Mouse (Mus musculus): Measurements from ENCODE around the gene Megf9. TPM values are rescaled to one million over a fixed set of nuclear protein-coding genes. Genes with fewer than 3 reads are reported as not detected.

Megf9 gene
- polyA plus RNA-seq, 1 experiment = 1.7 TPM

GRCm38 (mm10) chr4:70521506-70522292 is 13.1 kb downstream of the Megf9 start:
- H3K27me3 ChIP-seq (ENCODE audit: control insufficient read depth, insufficient read depth, insufficient read length) = no peaks in the 10 kb centered on the region
- no peaks in the 10 kb centered on the region for H3K36me3 ChIP-seq (ENCODE audit: control insufficient read depth, insufficient read depth)
- TF ChIP-seq MYOG (IDR thresholded peaks at IDR 0.05; ENCODE audit: control insufficient read depth, extremely low read depth, insufficient read length) = no peak
- no peak for TF ChIP-seq FOSL1 (IDR thresholded peaks at IDR 0.05; ENCODE audit: insufficient read depth, low read length, poor library complexity, severe bottlenecking)
- no peak for TF ChIP-seq MYOD1 (IDR thresholded peaks at IDR 0.05; ENCODE audit: control insufficient read depth, insufficient read length, low read depth)
- TF ChIP-seq USF1 (IDR thresholded peaks at IDR 0.05; ENCODE audit: low read depth) = no peak
- TF ChIP-seq CEBPB (IDR thresholded peaks at IDR 0.05; ENCODE audit: low read depth) = no peak
- no peak for TF ChIP-seq MAX (IDR thresholded peaks at IDR 0.05)
- TF ChIP-seq CTCF (IDR thresholded peaks at IDR 0.05; ENCODE audit: control insufficient read depth, insufficient read depth, insufficient read length) = no peak
- H3K4me3 ChIP-seq (ENCODE audit: insufficient read depth, poor library complexity, severe bottlenecking) = no peak overlapping the region
- no peaks in the 10 kb centered on the region for H3K79me3 ChIP-seq (ENCODE audit: low read depth)
- no peaks in the 10 kb centered on the region for H3K79me2 ChIP-seq (ENCODE audit: control insufficient read depth, insufficient read depth)
- H3ac ChIP-seq (ENCODE audit: control insufficient read depth, insufficient read length, low read depth) = no peak overlapping the region

- H3K36me3 ChIP-seq (ENCODE audit: control insufficient read depth, insufficient read depth) = no peaks in the 10 kb centered on the region
- no peaks in the 10 kb centered on the region for H3K79me3 ChIP-seq (ENCODE audit: low read depth)
- TF ChIP-seq CEBPB (IDR thresholded peaks at IDR 0.05; ENCODE audit: low read depth) (no peak), CTCF (IDR thresholded peaks at IDR 0.05; ENCODE audit: control insufficient read depth, insufficient read depth, insufficient read length) (no peak), MAX (IDR thresholded peaks at IDR 0.05) (no peak), USF1 (IDR thresholded peaks at IDR 0.05; ENCODE audit: low read depth) (no peak), FOSL1 (IDR thresholded peaks at IDR 0.05; ENCODE audit: insufficient read depth, low read length, poor library complexity, severe bottlenecking) (no peak), MYOD1 (IDR thresholded peaks at IDR 0.05; ENCODE audit: control insufficient read depth, insufficient read length, low read depth) (no peak), MYOG (IDR thresholded peaks at IDR 0.05; ENCODE audit: control insufficient read depth, extremely low read depth, insufficient read length) (no peak)
- H3K27me3 ChIP-seq (ENCODE audit: control insufficient read depth, insufficient read depth, insufficient read length) = no peaks in the 10 kb centered on the region
- H3K4me3 ChIP-seq (ENCODE audit: insufficient read depth, poor library complexity, severe bottlenecking) = no peak overlapping the region
- no peaks in the 10 kb centered on the region for H3K79me2 ChIP-seq (ENCODE audit: control insufficient read depth, insufficient read depth)
- H3ac ChIP-seq (ENCODE audit: control insufficient read depth, insufficient read length, low read depth) = no peak overlapping the region
These were observed 17.1 kb downstream of the Megf9 start for GRCm38 (mm10) chr4:70517646-70518045.

GRCm38 (mm10) chr4:70516289-70516688 is 18.5 kb downstream of the Megf9 start:
- Histone ChIP-seq H3K79me2 (ENCODE audit: control insufficient read depth, insufficient read depth) (no peaks in the 10 kb centered on the region), H3K4me3 (ENCODE audit: insufficient read depth, poor library complexity, severe bottlenecking) (no peak overlapping the region), H3ac (ENCODE audit: control insufficient read depth, insufficient read length, low read depth) (no peak overlapping the region), H3K36me3 (ENCODE audit: control insufficient read depth, insufficient read depth) (no peaks in the 10 kb centered on the region), H3K79me3 (ENCODE audit: low read depth) (no peaks in the 10 kb centered on the region), H3K27me3 (ENCODE audit: control insufficient read depth, insufficient read depth, insufficient read length) (no peaks in the 10 kb centered on the region)
- TF ChIP-seq MYOG (IDR thresholded peaks at IDR 0.05; ENCODE audit: control insufficient read depth, extremely low read depth, insufficient read length) = no peak
- no peak for TF ChIP-seq FOSL1 (IDR thresholded peaks at IDR 0.05; ENCODE audit: insufficient read depth, low read length, poor library complexity, severe bottlenecking)
- no peak for TF ChIP-seq MYOD1 (IDR thresholded peaks at IDR 0.05; ENCODE audit: control insufficient read depth, insufficient read length, low read depth)
- no peak for TF ChIP-seq CEBPB (IDR thresholded peaks at IDR 0.05; ENCODE audit: low read depth)
- TF ChIP-seq USF1 (IDR thresholded peaks at IDR 0.05; ENCODE audit: low read depth) = no peak
- no peak for TF ChIP-seq MAX (IDR thresholded peaks at IDR 0.05)
- TF ChIP-seq CTCF (IDR thresholded peaks at IDR 0.05; ENCODE audit: control insufficient read depth, insufficient read depth, insufficient read length) = no peak

- Histone ChIP-seq H3K36me3 (ENCODE audit: control insufficient read depth, insufficient read depth) (no peaks in the 10 kb centered on the region), H3K79me2 (ENCODE audit: control insufficient read depth, insufficient read depth) (no peaks in the 10 kb centered on the region), H3ac (ENCODE audit: control insufficient read depth, insufficient read length, low read depth) (no peak overlapping the region), H3K27me3 (ENCODE audit: control insufficient read depth, insufficient read depth, insufficient read length) (no peaks in the 10 kb centered on the region), H3K4me3 (ENCODE audit: insufficient read depth, poor library complexity, severe bottlenecking) (no peak overlapping the region), H3K79me3 (ENCODE audit: low read depth) (no peaks in the 10 kb centered on the region)
- TF ChIP-seq MYOD1 (IDR thresholded peaks at IDR 0.05; ENCODE audit: control insufficient read depth, insufficient read length, low read depth) = no peak
- TF ChIP-seq CEBPB (IDR thresholded peaks at IDR 0.05; ENCODE audit: low read depth) = no peak
- no peak for TF ChIP-seq CTCF (IDR thresholded peaks at IDR 0.05; ENCODE audit: control insufficient read depth, insufficient read depth, insufficient read length)
- no peak for TF ChIP-seq USF1 (IDR thresholded peaks at IDR 0.05; ENCODE audit: low read depth)
- TF ChIP-seq MAX (IDR thresholded peaks at IDR 0.05) = no peak
- TF ChIP-seq MYOG (IDR thresholded peaks at IDR 0.05; ENCODE audit: control insufficient read depth, extremely low read depth, insufficient read length) = no peak
These were observed 19.3 kb downstream of the Megf9 start for GRCm38 (mm10) chr4:70515514-70515913.

GRCm38 (mm10) chr4:70509987-70510386 is 24.8 kb downstream of the Megf9 start:
- no peaks in the 10 kb centered on the region for H3K79me2 ChIP-seq (ENCODE audit: control insufficient read depth, insufficient read depth)
- H3K4me3 ChIP-seq (ENCODE audit: insufficient read depth, poor library complexity, severe bottlenecking) = no peak overlapping the region
- H3K27me3 ChIP-seq (ENCODE audit: control insufficient read depth, insufficient read depth, insufficient read length) = no peaks in the 10 kb centered on the region
- no peaks in the 10 kb centered on the region for H3K79me3 ChIP-seq (ENCODE audit: low read depth)
- H3ac ChIP-seq (ENCODE audit: control insufficient read depth, insufficient read length, low read depth) = no peak overlapping the region
- TF ChIP-seq MAX (IDR thresholded peaks at IDR 0.05) (no peak), CEBPB (IDR thresholded peaks at IDR 0.05; ENCODE audit: low read depth) (no peak), FOSL1 (IDR thresholded peaks at IDR 0.05; ENCODE audit: insufficient read depth, low read length, poor library complexity, severe bottlenecking) (no peak), MYOD1 (IDR thresholded peaks at IDR 0.05; ENCODE audit: control insufficient read depth, insufficient read length, low read depth) (no peak), MYOG (IDR thresholded peaks at IDR 0.05; ENCODE audit: control insufficient read depth, extremely low read depth, insufficient read length) (no peak), CTCF (IDR thresholded peaks at IDR 0.05; ENCODE audit: control insufficient read depth, insufficient read depth, insufficient read length) (no peak), USF1 (IDR thresholded peaks at IDR 0.05; ENCODE audit: low read depth) (no peak)
- no peaks in the 10 kb centered on the region for H3K36me3 ChIP-seq (ENCODE audit: control insufficient read depth, insufficient read depth)

Measured in C2C12 (cell line).